Mouse (Mus musculus): ENCODE results near the gene Pitpnm2.

DNA sequence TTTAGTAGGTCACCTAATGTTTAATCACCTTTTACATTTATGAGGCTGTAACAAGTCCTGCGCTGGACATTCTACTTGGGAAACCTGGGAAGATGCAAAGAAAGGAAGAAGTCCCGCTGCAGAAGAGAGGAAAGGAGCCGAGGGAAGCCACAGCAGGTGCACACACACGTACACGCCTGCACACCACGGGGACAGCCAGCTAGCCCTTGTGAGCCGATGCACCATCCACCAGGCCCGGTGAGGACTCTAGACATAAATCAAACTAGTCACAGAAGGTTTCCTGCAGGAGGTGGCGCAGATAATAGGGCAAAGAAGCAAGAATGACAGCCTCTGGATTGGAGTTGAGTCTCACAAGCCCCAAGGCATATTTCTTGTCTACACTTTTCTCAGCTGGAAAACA lies 19.1 kb downstream of the Pitpnm2 start:
- TF ChIP-seq MAX (IDR thresholded peaks at IDR 0.05) (no peak), CTCF (IDR thresholded peaks at IDR 0.05; ENCODE audit: control insufficient read depth, insufficient read depth, insufficient read length) (no peak), CEBPB (IDR thresholded peaks at IDR 0.05; ENCODE audit: low read depth) (no peak), USF1 (IDR thresholded peaks at IDR 0.05; ENCODE audit: low read depth) (no peak)
